Mouse (Mus musculus): Measurements from ENCODE around the gene Sprtn. TPM values are rescaled to one million over a fixed set of nuclear protein-coding genes. Genes with fewer than 3 reads are reported as not detected.

Sprtn gene
- polyA plus RNA-seq, 1 experiment from 2014 or later: 6.9 TPM

DNA sequence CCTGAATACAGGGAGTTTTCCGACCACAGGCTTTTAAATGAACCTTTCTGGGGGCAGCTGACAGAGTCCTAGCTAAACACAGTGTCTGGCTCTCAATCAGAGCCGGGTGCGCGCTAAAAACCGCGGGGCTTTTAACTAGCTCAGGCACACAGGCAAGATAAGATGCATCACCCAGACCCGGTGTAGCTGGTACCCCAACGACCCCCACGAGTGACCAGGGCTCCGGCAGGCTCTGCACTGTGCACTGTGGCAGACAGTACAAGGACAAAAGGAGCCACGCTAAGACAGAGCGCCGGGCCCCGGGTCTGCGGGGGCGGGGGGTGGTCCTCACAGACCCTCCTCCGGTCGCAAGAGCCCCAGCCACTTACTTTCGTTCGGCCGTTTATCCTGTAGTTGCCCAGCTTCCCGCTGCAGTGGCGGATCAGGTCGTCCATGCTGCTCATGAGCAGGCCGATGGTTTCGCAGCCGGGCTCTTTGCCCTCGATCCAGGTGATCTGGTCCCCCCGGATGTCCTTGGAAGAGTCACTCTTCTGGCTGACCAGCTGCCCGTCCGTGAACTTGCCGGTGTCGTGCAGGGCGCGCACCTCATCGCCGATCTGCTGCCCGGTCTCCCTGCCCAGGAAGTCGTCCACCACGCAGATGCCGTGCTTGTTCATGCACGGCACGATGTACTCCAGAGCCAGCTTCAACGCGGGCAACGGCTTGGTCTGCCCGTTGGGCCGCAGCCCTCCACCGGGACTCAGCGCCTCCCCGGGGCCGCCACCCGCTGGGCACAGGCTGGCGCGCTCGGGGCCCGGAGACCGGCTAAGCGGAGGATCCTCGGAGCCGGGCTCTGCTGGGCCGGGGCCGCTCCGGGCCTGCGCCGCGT is 50.4 kb downstream of the Sprtn start:
- Histone ChIP-seq H3K4me2 (replicated peaks; ENCODE audit: low read depth, low read length) (peak overlapping the region; percentile 99), H3K36me3 (ENCODE audit: insufficient read depth, low read length) (no peaks in the 10 kb centered on the region), H3K9me3 (ENCODE audit: low read length) (no peaks in the 10 kb centered on the region), H3K4me1 (ENCODE audit: insufficient read depth, low read depth, low read length) (peaks cover 19% of the 10 kb centered on the region), H3K27ac (ENCODE audit: low read length) (peak overlapping the region; percentile 96), H3K27me3 (replicated peaks; ENCODE audit: insufficient read depth, low read length) (no peaks in the 10 kb centered on the region), H3K9ac (replicated peaks; ENCODE audit: low read depth) (peak overlapping the region; percentile 87), H3K4me3 (ENCODE audit: low read depth, low read length) (peak overlapping the region; percentile 82)
- DNase-seq (ENCODE audit: low spot score): peak; percentile 40
- WGBS: under 1% methylated on average over 59 of the region's 67 CpGs
- no peak; the same call in 1 of the 2 replicates for TF ChIP-seq CTCF (IDR thresholded peaks at IDR 0.05)
- TF ChIP-seq EP300 (IDR thresholded peaks at IDR 0.05): no peak
- peak; percentile 4 for ATAC-seq

DNA sequence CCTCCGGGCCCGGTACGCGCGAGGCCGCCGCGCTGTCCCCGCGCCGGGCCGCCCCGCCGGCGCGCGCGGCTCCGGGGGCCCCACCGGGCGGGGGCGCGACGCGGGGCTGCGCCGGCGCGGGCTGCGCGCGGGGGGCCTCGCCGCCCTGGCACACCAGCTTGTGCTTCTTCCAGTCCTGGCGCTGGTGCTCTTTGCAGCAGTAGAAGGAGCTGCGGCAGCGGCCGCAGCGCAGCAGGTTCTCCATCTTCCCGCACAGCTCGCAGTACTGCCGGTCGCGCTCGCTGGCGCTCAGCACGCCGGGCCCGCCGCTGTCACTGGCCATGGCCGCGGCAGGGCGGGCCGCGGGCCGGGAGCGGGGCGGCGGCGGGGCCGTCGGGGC is 51.0 kb downstream of the Sprtn start:
- Histone ChIP-seq H3K4me1 (ENCODE audit: insufficient read depth, low read depth, low read length) (peaks cover 19% of the 10 kb centered on the region), H3K4me3 (ENCODE audit: low read depth, low read length) (peak overlapping the region; percentile 82), H3K27me3 (replicated peaks; ENCODE audit: insufficient read depth, low read length) (no peaks in the 10 kb centered on the region), H3K9ac (replicated peaks; ENCODE audit: low read depth) (peak overlapping the region; percentile 87), H3K4me2 (replicated peaks; ENCODE audit: low read depth, low read length) (peak overlapping the region; percentile 99), H3K27ac (ENCODE audit: low read length) (peak overlapping the region; percentile 96), H3K36me3 (ENCODE audit: insufficient read depth, low read length) (no peaks in the 10 kb centered on the region), H3K9me3 (ENCODE audit: low read length) (no peaks in the 10 kb centered on the region)
- WGBS: 0% methylated on average over 26 of the region's 62 CpGs
- TF ChIP-seq CTCF (IDR thresholded peaks at IDR 0.05) (no peak), EP300 (IDR thresholded peaks at IDR 0.05) (no peak)
- DNase-seq (ENCODE audit: low spot score) (peak; percentile 41), ATAC-seq (peak; percentile 13)

DNA sequence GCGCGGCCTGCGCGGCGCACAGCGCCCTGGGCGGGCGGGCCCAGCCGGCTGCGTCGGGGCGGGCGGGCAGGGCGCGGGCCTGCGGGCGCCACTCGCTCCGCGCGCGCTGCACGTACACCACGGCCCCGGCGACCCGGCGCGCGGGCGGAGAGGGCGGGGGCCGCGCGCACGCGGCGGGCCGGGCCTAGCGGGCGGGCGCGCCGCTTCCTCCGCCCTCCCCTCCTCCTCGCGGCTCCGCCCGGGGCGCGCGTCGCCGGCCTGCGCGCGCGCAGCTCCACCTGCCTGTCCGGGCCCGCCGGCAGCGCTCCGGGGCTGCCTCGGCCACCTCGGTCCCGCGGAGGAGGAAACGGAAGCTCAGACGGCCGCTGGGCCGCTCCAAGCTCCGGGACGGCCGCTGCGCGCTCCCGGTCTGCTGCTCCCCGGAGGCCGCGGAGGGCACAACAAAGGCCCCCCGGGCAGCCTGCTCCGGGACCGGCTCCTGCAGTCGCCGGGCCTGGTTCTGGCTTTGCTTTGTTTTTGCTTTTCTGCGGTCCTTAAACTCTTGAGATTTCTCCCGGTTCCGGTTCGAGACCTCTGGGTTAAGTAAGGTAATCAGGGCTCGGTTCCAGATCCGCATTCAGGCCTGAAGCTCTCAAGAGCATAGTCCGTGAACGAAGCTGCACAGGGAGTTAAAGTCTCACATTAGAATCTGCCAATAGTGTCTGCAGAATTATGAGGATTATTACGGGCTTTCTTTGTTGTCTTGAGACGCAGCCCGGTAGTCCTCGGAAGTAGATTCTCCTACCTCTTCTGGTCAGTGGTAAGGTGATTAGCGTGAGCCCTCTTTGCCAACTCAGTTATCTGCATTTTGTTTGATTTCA is 51.8 kb downstream of the Sprtn start, which contains the start of gene Egln1:
TSS of gene Egln1 (minus strand) at position 116 of the 860 bp plus-strand sequence.
- H3K4me2 ChIP-seq (replicated peaks; ENCODE audit: low read depth, low read length): peak within 1 kb of the TSS; percentile 99
- DNase-seq (ENCODE audit: low spot score): peak; percentile 93
- no peaks in the 10 kb centered on the region for H3K9me3 ChIP-seq (ENCODE audit: low read length)
- no peaks in the 10 kb centered on the region for H3K27me3 ChIP-seq (replicated peaks; ENCODE audit: insufficient read depth, low read length)
- under 1% methylated on average over 37 of the region's 98 CpGs for WGBS
- peak within 1 kb of the TSS; percentile 96 for H3K27ac ChIP-seq (ENCODE audit: low read length)
- H3K4me3 ChIP-seq (ENCODE audit: low read depth, low read length): peak within 1 kb of the TSS; percentile 82
- H3K9ac ChIP-seq (replicated peaks; ENCODE audit: low read depth): peak within 1 kb of the TSS; percentile 87
- H3K36me3 ChIP-seq (ENCODE audit: insufficient read depth, low read length): no peaks in the 10 kb centered on the region
- ATAC-seq: peak; percentile 94
- peaks cover 19% of the 10 kb centered on the region for H3K4me1 ChIP-seq (ENCODE audit: insufficient read depth, low read depth, low read length)
- TF ChIP-seq CTCF (IDR thresholded peaks at IDR 0.05): no peak; the same call in 1 of the 2 replicates
- TF ChIP-seq EP300 (IDR thresholded peaks at IDR 0.05): no peak

DNA sequence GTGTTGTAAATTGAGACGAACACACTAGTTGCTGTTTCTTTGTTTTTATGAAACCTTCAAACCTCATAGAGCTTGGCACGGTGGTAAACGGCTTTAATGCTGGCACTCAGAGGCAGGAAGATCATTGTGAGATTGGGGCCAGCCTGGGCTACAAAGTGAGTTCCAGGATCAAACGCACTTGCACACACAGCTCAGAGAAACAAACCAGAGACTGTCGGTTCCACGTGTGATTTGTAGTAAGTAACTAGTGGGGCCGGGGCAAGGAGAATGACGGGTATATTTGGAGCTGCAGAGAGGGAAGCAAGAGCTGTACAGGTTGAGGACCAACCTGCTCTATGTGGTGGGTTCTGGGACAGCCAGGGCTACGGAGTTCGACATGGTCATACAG is 52.4 kb downstream of the Sprtn start:
- Histone ChIP-seq H3K4me1 (ENCODE audit: insufficient read depth, low read depth, low read length) (peaks cover 15% of the 10 kb centered on the region), H3K36me3 (ENCODE audit: insufficient read depth, low read length) (no peaks in the 10 kb centered on the region), H3K4me3 (ENCODE audit: low read depth, low read length) (peak overlapping the region; percentile 82), H3K27ac (ENCODE audit: low read length) (peak overlapping the region; percentile 96), H3K9me3 (ENCODE audit: low read length) (no peaks in the 10 kb centered on the region), H3K9ac (replicated peaks; ENCODE audit: low read depth) (no peak overlapping the region; the same call in 1 of the 2 replicates), H3K4me2 (replicated peaks; ENCODE audit: low read depth, low read length) (peak overlapping the region; percentile 99), H3K27me3 (replicated peaks; ENCODE audit: insufficient read depth, low read length) (no peaks in the 10 kb centered on the region)
- 14% methylated on average over 10 of the region's 10 CpGs for WGBS
- no peak for TF ChIP-seq CTCF (IDR thresholded peaks at IDR 0.05)
- no peak for TF ChIP-seq EP300 (IDR thresholded peaks at IDR 0.05)
- DNase-seq (ENCODE audit: low spot score) (no peak), ATAC-seq (no peak)

DNA sequence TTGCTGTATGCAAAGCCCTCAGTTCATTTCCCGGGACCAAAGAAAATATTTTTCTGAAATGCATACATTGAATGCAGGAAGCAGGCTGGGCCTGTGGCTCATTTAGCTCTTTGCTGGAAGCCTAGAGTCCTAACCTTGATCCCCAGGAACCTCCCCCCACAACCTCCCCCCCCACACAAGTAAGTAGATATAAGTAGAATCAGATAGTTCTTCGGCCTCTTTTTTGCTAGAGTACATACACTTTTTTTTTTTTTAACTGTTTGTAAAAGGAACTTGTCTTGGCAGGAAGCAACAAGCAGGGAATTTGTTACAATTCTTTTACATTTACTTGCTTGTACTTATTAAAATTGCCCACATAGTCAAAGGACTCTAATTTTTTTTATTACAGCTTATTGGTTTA is 53.2 kb downstream of the Sprtn start:
- no peak for ATAC-seq
- no peaks in the 10 kb centered on the region for H3K36me3 ChIP-seq (ENCODE audit: insufficient read depth, low read length)
- H3K9me3 ChIP-seq (ENCODE audit: low read length): no peaks in the 10 kb centered on the region
- peaks cover 7% of the 10 kb centered on the region for H3K4me1 ChIP-seq (ENCODE audit: insufficient read depth, low read depth, low read length)
- no peak for TF ChIP-seq CTCF (IDR thresholded peaks at IDR 0.05)
- no peak for TF ChIP-seq EP300 (IDR thresholded peaks at IDR 0.05)
- 36% methylated on average over 2 of the region's 2 CpGs for WGBS
- no peak overlapping the region for H3K9ac ChIP-seq (replicated peaks; ENCODE audit: low read depth)
- H3K4me3 ChIP-seq (ENCODE audit: low read depth, low read length): no peak overlapping the region
- no peaks in the 10 kb centered on the region for H3K27me3 ChIP-seq (replicated peaks; ENCODE audit: insufficient read depth, low read length)
- H3K27ac ChIP-seq (ENCODE audit: low read length): no peak overlapping the region
- 0 out of 2 replicates have a peak overlapping the region, but pooled peaks have one; percentile 99 for H3K4me2 ChIP-seq (replicated peaks; ENCODE audit: low read depth, low read length)
- no peak for DNase-seq (ENCODE audit: low spot score)

DNA sequence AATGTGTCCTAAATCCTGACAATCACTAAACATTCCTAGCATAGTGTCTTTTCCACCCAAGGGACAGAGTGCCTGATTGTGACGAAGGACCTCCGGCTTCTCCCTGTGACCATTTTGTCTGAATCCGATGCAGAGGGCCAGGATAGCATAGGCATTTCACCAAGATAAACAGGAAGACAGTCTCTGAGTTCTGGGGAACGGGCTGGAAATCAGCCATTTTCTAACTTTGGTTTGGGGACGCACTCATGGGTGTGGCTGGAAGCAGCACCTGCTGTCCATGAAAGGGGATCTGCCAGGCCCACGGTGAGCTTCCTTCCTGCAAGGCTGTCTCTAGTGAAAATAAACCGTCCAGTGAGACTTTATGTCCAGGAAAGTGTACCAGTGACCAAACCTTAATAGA is 55.5 kb downstream of the Sprtn start:
- TF ChIP-seq EP300 (IDR thresholded peaks at IDR 0.05) (no peak), CTCF (IDR thresholded peaks at IDR 0.05) (no peak)
- Histone ChIP-seq H3K27me3 (replicated peaks; ENCODE audit: insufficient read depth, low read length) (no peaks in the 10 kb centered on the region), H3K4me2 (replicated peaks; ENCODE audit: low read depth, low read length) (no peak overlapping the region), H3K27ac (ENCODE audit: low read length) (no peak overlapping the region), H3K4me3 (ENCODE audit: low read depth, low read length) (no peak overlapping the region), H3K4me1 (ENCODE audit: insufficient read depth, low read depth, low read length) (no peaks in the 10 kb centered on the region; the same call in 1 of the 2 replicates), H3K9ac (replicated peaks; ENCODE audit: low read depth) (no peak overlapping the region), H3K9me3 (ENCODE audit: low read length) (no peaks in the 10 kb centered on the region), H3K36me3 (ENCODE audit: insufficient read depth, low read length) (no peaks in the 10 kb centered on the region)
- WGBS: 61% methylated on average over 7 of the region's 7 CpGs
- ATAC-seq (no peak), DNase-seq (ENCODE audit: low spot score) (peak; percentile 22)
